Mouse (Mus musculus) cerebellum, adult 2 months (tissue): ENCODE data around the gene Ndufs3. TPM values are rescaled to one million over a fixed set of nuclear protein-coding genes. Genes with fewer than 3 reads are reported as not detected.

Experiments
- DNase-seq, 2 experiments: peaks; one replicate each; pipeline ENCODE4 v3.0.0; 2021
- H3K27ac ChIP-seq: fragments of 200-500 bp; 2 replicates; pipeline ENCODE4 v1.5.1; 2012; ENCODE audit warnings: low read length, control low read depth, inconsistent platforms; ENCODE audit not compliant: insufficient read depth
- H3K27me3 ChIP-seq: fragments of 200-500 bp; 2 replicates; pipeline ENCODE4 v1.6.1; 2012; ENCODE audit warnings: inconsistent platforms, mild to moderate bottlenecking, low read length, moderate library complexity; ENCODE audit not compliant: control insufficient read depth, insufficient read depth
- H3K4me1 ChIP-seq: fragments of 200-500 bp; 2 replicates; pipeline ENCODE4 v1.6.1; 2011; ENCODE audit warnings: low read length; ENCODE audit not compliant: control insufficient read depth, insufficient read depth
- H3K4me3 ChIP-seq: fragments of 200-500 bp; replicated peaks from 2 replicates; pipeline ENCODE3; 2011; ENCODE audit warnings: mild to moderate bottlenecking, low read depth, low read length, control low read depth; ENCODE audit not compliant: insufficient read depth
- CTCF ChIP-seq: fragments of 200-500 bp; IDR thresholded peaks from 2 replicates; pipeline ENCODE4 v1.5.1; 2011; ENCODE audit warnings: low read depth, mild to moderate bottlenecking, control low read depth, low read length, moderate library complexity, borderline replicate concordance; ENCODE audit not compliant: insufficient read depth
- POLR2A ChIP-seq: fragments of 200-500 bp; IDR thresholded peaks from 2 replicates; pipeline ENCODE4 v1.6.1; 2011; ENCODE audit warnings: low read length, control low read depth, borderline replicate concordance; ENCODE audit not compliant: insufficient read depth
- WGBS: fragments of 180-500 bp; shearing (Covaris S2); methylation state at CpG from one replicate; pipeline ENCODE4 v1.1.7; 2018; 5-methylcytosine and 5-hydroxymethylcytosine counted together
- polyA plus RNA-seq: library from polyadenylated mRNA; depleted of rRNA; stranded (reverse); fragments of >200 nt; gene quantifications from 2 replicates; pipeline ENCODE4 v1.2.3, GENCODE M21; 2012; rRNA removed

Ndufs3 gene
- polyA plus RNA-seq, 1 experiment: 280 TPM

- Histone ChIP-seq H3K4me1 (peaks cover 16% of the 10 kb centered on the region), H3K4me3 (peak overlapping the region; percentile 63), H3K27me3 (no peaks in the 10 kb centered on the region), H3K27ac (peak overlapping the region; percentile 78)
- DNase-seq: no peak
- 2% methylated on average over 8 of the region's 8 CpGs for WGBS
- TF ChIP-seq CTCF (no peak), POLR2A (no peak)
Observed at GRCm38 (mm10) chr2:90846597-90846954, 58.1 kb downstream of the Ndufs3 start.

GRCm38 (mm10) chr2:90846171-90846570, 58.5 kb downstream of the Ndufs3 start:
- Histone ChIP-seq H3K4me3 (no peak overlapping the region), H3K27me3 (no peaks in the 10 kb centered on the region), H3K27ac (peak overlapping the region; percentile 78; the same call in 1 of the 2 replicates), H3K4me1 (peaks cover 14% of the 10 kb centered on the region)
- TF ChIP-seq POLR2A: no peak
- no peak for TF ChIP-seq CTCF
- WGBS: 42% methylated on average over 6 of the region's 6 CpGs
- DNase-seq: peak; percentile 47

- TF ChIP-seq POLR2A (no peak), CTCF (no peak)
- Histone ChIP-seq H3K4me1 (peaks cover 10% of the 10 kb centered on the region; the same call in 1 of the 2 replicates), H3K27ac (no peak overlapping the region), H3K4me3 (no peak overlapping the region), H3K27me3 (no peaks in the 10 kb centered on the region)
- DNase-seq: no peak
- 87% methylated on average over 5 of the region's 5 CpGs for WGBS
Observed at GRCm38 (mm10) chr2:90845234-90845633, 59.4 kb downstream of the Ndufs3 start.

Other genes with a start within 250 kb of the Ndufs3 start
- 14.4 and 15.6 TPM in 2 replicates for gene Nup160, start 227.6 kb downstream of the Ndufs3 start, polyA plus RNA-seq
- 98.4 and 105 TPM in 2 replicates for gene Fnbp4, start 159.5 kb downstream of the Ndufs3 start, polyA plus RNA-seq
- 6.7 and 8.1 TPM in 2 replicates for gene Agbl2, start 122.1 kb downstream of the Ndufs3 start, polyA plus RNA-seq
- gene Mtch2, start 57.7 kb downstream of the Ndufs3 start, polyA plus RNA-seq: 245 and 249 TPM in 2 replicates
- gene C1qtnf4, start 19.0 kb downstream of the Ndufs3 start, polyA plus RNA-seq: 234 and 254 TPM in 2 replicates
- gene Kbtbd4, start 87 bp downstream of the Ndufs3 start, polyA plus RNA-seq: 33.1 and 33.7 TPM in 2 replicates
- 91.1 and 95.2 TPM in 2 replicates for gene Celf1, start 35.6 kb upstream of the Ndufs3 start, polyA plus RNA-seq
- gene Rapsn, start 130.8 kb upstream of the Ndufs3 start, polyA plus RNA-seq: 1.0 and 1.5 TPM in 2 replicates
- 194 and 199 TPM in 2 replicates for gene Psmc3, start 149.2 kb upstream of the Ndufs3 start, polyA plus RNA-seq
- 93.3 and 97.7 TPM in 2 replicates for gene Slc39a13, start 165.6 kb upstream of the Ndufs3 start, polyA plus RNA-seq
- gene Spi1, start 177.6 kb upstream of the Ndufs3 start, polyA plus RNA-seq: 3.3 and 4.1 TPM in 2 replicates
- gene Mybpc3, start 213.3 kb upstream of the Ndufs3 start, polyA plus RNA-seq: 39.6 and 51.4 TPM in 2 replicates